Mouse (Mus musculus) hematopoietic stem cell, adult 5-6 weeks (primary cell): ENCODE data around the gene Samd7. TPM values are rescaled to one million over a fixed set of nuclear protein-coding genes. Genes with fewer than 3 reads are reported as not detected.

Source experiments
- ATAC-seq, 2 experiments: fragments of 125-278 bp in 1 of 2; replicated peaks in 1 of 2; 2 replicates each; pipeline ENCODE4 v1.8.0; 2016 to 2017; ENCODE audit warnings: inconsistent platforms in 2 of 2, mild to moderate bottlenecking in 2 of 2, moderate number of reproducible peaks in 2 of 2, low read depth in 1 of 2, moderate TSS enrichment in 1 of 2; ENCODE audit not compliant: low FRiP score in 2 of 2, poor library complexity in 2 of 2, severe bottlenecking in 2 of 2, insufficient read depth in 1 of 2, low TSS enrichment in 1 of 2
- total RNA-seq: library from RNA; stranded (forward); fragments of 172-1452, 232-1000 nt; gene quantifications from 2 replicates; pipeline ENCODE4 v1.2.3, GENCODE M21; 2017

The Samd7 gene
- total RNA-seq, 1 experiment from 2014 or later: not detected

DNA sequence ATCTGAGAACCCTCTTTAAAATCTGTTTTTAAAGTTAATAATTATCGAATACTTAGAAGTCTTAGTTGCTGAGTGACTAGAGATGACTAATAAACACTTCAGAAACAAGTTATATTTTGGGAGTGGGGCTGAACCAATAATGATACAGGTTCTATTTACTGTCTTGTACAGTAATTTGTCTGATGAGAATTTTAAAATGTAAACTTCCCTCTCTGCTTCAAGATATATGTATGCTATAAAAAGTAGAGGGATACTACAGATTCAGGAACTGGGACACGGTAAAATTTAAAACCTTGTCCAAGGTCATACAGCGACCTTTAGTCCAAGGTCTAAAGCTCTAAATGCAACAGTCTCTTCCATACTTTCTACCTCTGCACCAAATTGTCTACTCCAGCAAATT lies 56.1 kb downstream of the Samd7 start:
- no peak for ATAC-seq

DNA sequence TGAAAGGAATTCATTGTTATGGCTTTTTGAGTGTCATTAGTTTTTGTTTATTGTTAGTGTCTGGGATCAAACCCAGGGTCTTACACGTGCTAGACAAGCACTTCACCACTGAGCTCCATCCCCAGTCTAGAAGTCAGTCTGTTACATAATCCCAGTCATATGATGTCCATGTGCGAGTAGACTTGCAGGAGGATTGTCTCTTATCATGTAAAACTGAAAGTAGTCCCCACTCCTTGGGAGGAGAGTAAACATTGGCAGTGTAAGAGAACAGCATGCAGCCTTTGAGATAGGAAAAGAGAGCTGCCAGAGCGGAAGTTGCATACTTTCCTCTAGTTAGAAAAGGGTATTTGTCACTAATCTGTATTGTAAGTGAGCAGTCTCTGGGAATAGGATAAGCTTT lies 66.8 kb downstream of the Samd7 start:
- ATAC-seq: no peak

Other genes with a start within 250 kb of the Samd7 start
- 82.2 and 104 TPM in 2 replicates for gene Mecom, start 198.3 kb upstream of the Samd7 start, total RNA-seq
- gene Actrt3, start 146.4 kb upstream of the Samd7 start, total RNA-seq: 0.25 TPM in 1 of 2 replicates, not detected in the other
- 46.1 and 48.2 TPM in 2 replicates for gene Mynn, start 144.2 kb upstream of the Samd7 start, total RNA-seq
- not detected in 2 replicates for gene Lrriq4, start 101.8 kb upstream of the Samd7 start, total RNA-seq
- gene Lrrc34, start 98.4 kb upstream of the Samd7 start, total RNA-seq: 0.45 and 1.1 TPM in 2 replicates
- not detected in 2 replicates for gene Lrrc31, start 46.5 kb upstream of the Samd7 start, total RNA-seq
- 134 TPM in 2 replicates for gene Sec62, start 46.6 kb downstream of the Samd7 start, total RNA-seq
- gene Gpr160, start 109.7 kb downstream of the Samd7 start, total RNA-seq: 21.1 and 21.6 TPM in 2 replicates
- gene Phc3, start 223.1 kb downstream of the Samd7 start, total RNA-seq: 22.7 and 27.5 TPM in 2 replicates
- gene Prkci, start 249.5 kb downstream of the Samd7 start, total RNA-seq: 15.6 and 16.3 TPM in 2 replicates